Mouse (Mus musculus): ENCODE data around the gene Patl2. TPM values are rescaled to one million over a fixed set of nuclear protein-coding genes. Genes with fewer than 3 reads are reported as not detected.

Gene Patl2
- total and polyA plus RNA-seq, 3 experiments, result not detected

DNA sequence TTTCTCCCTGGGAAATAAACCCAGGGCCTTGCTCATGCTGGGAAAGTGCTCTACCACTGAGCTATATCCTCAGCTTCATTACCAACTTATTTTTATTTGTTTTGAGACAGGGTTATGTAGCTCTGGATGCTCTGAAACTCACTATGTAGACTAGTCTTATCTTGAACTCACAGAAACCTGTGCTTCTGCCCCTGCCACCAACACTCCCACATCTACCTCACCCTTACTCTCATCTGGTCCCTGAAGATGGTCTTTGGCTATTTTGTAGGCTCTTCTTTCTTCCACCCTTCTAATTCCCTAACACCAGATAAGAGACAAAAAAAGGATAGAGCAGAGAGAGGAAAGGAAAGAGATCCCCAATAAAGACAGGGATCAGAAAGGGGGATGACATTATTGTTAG is 37.7 kb upstream of the Patl2 start:
- peaks cover 0 to 8% of the 10 kb centered on the region in 2 experiments; a peak in 2 of 4 replicates for H3K4me1 ChIP-seq (ENCODE audit: control insufficient read depth in 1 of 2, insufficient read depth in 2 of 2)
- H3K9ac ChIP-seq (ENCODE audit: insufficient read depth, low read depth), result no peak overlapping the region
- H3K4me2 ChIP-seq (ENCODE audit: insufficient read depth, low read depth, poor library complexity, severe bottlenecking), result no peak overlapping the region
- H3K79me2 ChIP-seq (replicated peaks; ENCODE audit: control insufficient read depth, extremely low read depth, insufficient read depth, poor library complexity, severe bottlenecking), result no peaks in the 10 kb centered on the region
- H3K4me3 ChIP-seq (replicated peaks in 1 of 3; ENCODE audit: low read depth in 2 of 3, low read length in 2 of 3, poor library complexity in 1 of 3), result no peak overlapping the region
- TF ChIP-seq BHLHE40 (IDR thresholded peaks at IDR 0.05; ENCODE audit: low read depth, low read length) (no peak), RCOR1 (conservative IDR thresholded peaks at IDR 0.05; ENCODE audit: low read depth, low read length) (no peak), ZC3H11A (IDR thresholded peaks at IDR 0.05; ENCODE audit: low read depth, low read length) (no peak)
- H3K27ac ChIP-seq (ENCODE audit: insufficient read depth, low read depth), result no peak overlapping the region
- dilution Hi-C loops (cut with MboI; ENCODE audit: extremely low pct_ligation_motif_present, extremely low pct_unique_long_range_greater_than_20kb, low sequenced_read_pairs), result no loop called here
- H3K9me3 ChIP-seq (replicated peaks; ENCODE audit: low read length), result no peaks in the 10 kb centered on the region
- in situ Hi-C loops (cut with MboI; ENCODE audit: low pct_ligation_motif_present, low pct_unique_long_range_greater_than_20kb, low sequenced_read_pairs), result no loop called here
- H3K36me3 ChIP-seq (replicated peaks in 1 of 2; ENCODE audit: control insufficient read depth in 1 of 2, insufficient read depth in 1 of 2, low read length in 1 of 2), result no peaks in the 10 kb centered on the region
- DNase-seq (ENCODE audit: extremely low read depth), result no peak
- H3K27me3 ChIP-seq (replicated peaks), result no peaks in the 10 kb centered on the region

DNA sequence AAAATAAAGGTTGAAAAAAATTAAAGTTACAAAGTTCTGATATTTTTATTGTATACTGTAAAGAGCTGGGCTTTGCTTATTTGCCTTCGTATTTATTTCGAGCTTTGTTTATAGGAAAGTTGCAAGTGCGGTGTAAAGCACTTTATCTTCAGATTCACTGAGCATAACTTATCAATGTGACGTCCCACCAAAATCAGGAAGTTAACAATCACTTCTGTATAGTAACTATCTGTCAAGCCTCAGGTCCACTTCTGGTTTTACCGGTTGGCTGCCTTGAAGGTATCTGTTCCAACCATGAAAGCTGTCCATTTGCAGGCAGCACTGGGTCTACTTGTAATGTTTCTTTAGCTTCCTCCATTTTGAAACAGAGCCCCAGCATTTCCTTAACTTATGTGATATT is 36.3 kb upstream of the Patl2 start:
- H3K27ac ChIP-seq (ENCODE audit: insufficient read depth, low read depth), result no peak overlapping the region
- H3K9me3 ChIP-seq (replicated peaks; ENCODE audit: low read length), result no peaks in the 10 kb centered on the region
- no peaks in the 10 kb centered on the region for H3K36me3 ChIP-seq (replicated peaks in 1 of 2; ENCODE audit: control insufficient read depth in 1 of 2, insufficient read depth in 1 of 2, low read length in 1 of 2)
- dilution Hi-C loops (cut with MboI; ENCODE audit: extremely low pct_ligation_motif_present, extremely low pct_unique_long_range_greater_than_20kb, low sequenced_read_pairs) (no loop called here), in situ Hi-C loops (cut with MboI; ENCODE audit: low pct_ligation_motif_present, low pct_unique_long_range_greater_than_20kb, low sequenced_read_pairs) (no loop called here)
- no peak overlapping the region for H3K4me2 ChIP-seq (ENCODE audit: insufficient read depth, low read depth, poor library complexity, severe bottlenecking)
- DNase-seq (ENCODE audit: extremely low read depth), result peak; percentile 16
- no peak overlapping the region for H3K9ac ChIP-seq (ENCODE audit: insufficient read depth, low read depth)
- TF ChIP-seq MYC (IDR thresholded peaks at IDR 0.05; ENCODE audit: low read depth, low read length) (no peak), RAD21 (IDR thresholded peaks at IDR 0.05; ENCODE audit: low read depth, low read length) (no peak), ELF1 (IDR thresholded peaks at IDR 0.05; ENCODE audit: low read depth, low read length) (0 out of 2 replicates have a peak, but pooled peaks have one; percentile 20)
- no peak overlapping the region for H3K4me3 ChIP-seq (replicated peaks in 1 of 3; ENCODE audit: low read depth in 2 of 3, low read length in 2 of 3, poor library complexity in 1 of 3)
- H3K79me2 ChIP-seq (replicated peaks; ENCODE audit: control insufficient read depth, extremely low read depth, insufficient read depth, poor library complexity, severe bottlenecking), result no peaks in the 10 kb centered on the region
- peaks cover 0 to 8% of the 10 kb centered on the region in 2 experiments; a peak in 2 of 4 replicates for H3K4me1 ChIP-seq (ENCODE audit: control insufficient read depth in 1 of 2, insufficient read depth in 2 of 2)
- H3K27me3 ChIP-seq (replicated peaks), result no peaks in the 10 kb centered on the region

DNA sequence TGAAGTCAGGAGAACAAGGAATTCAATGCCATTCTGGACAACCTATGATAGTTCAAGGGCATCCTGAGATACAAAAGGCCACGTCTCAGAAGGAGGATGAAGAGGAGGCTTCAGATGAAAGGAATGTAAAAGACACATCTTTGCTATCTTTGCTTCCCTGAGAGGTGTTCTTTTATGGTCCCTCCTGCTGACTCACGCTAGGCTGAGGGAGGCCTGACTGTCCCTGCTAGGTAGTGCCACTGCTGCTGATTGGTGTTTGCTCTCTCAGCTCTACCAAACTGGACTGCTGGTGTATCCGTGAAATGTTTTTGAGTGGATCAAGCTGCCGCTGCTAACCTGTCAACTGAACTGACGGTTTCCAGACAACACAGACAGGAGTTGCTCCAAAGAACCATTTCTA is 35.8 kb upstream of the Patl2 start:
- H3K4me3 ChIP-seq (replicated peaks in 1 of 3; ENCODE audit: low read depth in 2 of 3, low read length in 2 of 3, poor library complexity in 1 of 3), result no peak overlapping the region

More for the DNA sequence above, 35.8 kb upstream of the Patl2 start:
- Histone ChIP-seq H3K79me2 (replicated peaks; ENCODE audit: control insufficient read depth, extremely low read depth, insufficient read depth, poor library complexity, severe bottlenecking) (no peaks in the 10 kb centered on the region), H3K27ac (ENCODE audit: insufficient read depth, low read depth) (no peak overlapping the region), H3K4me2 (ENCODE audit: insufficient read depth, low read depth, poor library complexity, severe bottlenecking) (no peak overlapping the region), H3K27me3 (replicated peaks) (no peaks in the 10 kb centered on the region), H3K36me3 (replicated peaks in 1 of 2; ENCODE audit: control insufficient read depth in 1 of 2, insufficient read depth in 1 of 2, low read length in 1 of 2) (no peaks in the 10 kb centered on the region), H3K9ac (ENCODE audit: insufficient read depth, low read depth) (no peak overlapping the region), H3K9me3 (replicated peaks; ENCODE audit: low read length) (no peaks in the 10 kb centered on the region), H3K4me1 (ENCODE audit: control insufficient read depth in 1 of 2, insufficient read depth in 2 of 2) (peaks cover 0 to 8% of the 10 kb centered on the region in 2 experiments; a peak in 2 of 4 replicates)
- no peak for DNase-seq (ENCODE audit: extremely low read depth)
- dilution Hi-C loops (cut with MboI; ENCODE audit: extremely low pct_ligation_motif_present, extremely low pct_unique_long_range_greater_than_20kb, low sequenced_read_pairs) (no loop called here), in situ Hi-C loops (cut with MboI; ENCODE audit: low pct_ligation_motif_present, low pct_unique_long_range_greater_than_20kb, low sequenced_read_pairs) (no loop called here)
- TF ChIP-seq POLR2A (IDR thresholded peaks at IDR 0.05; ENCODE audit: low read depth, low read length), result no peak
- TF ChIP-seq ZC3H11A (IDR thresholded peaks at IDR 0.05; ENCODE audit: low read depth, low read length), result no peak
- no peak for TF ChIP-seq USF1 (IDR thresholded peaks at IDR 0.05; ENCODE audit: low read depth, low read length)
- no peak for TF ChIP-seq GABPA (IDR thresholded peaks at IDR 0.05; ENCODE audit: insufficient replicate concordance, low read depth, low read length)
- no peak for TF ChIP-seq JUN (IDR thresholded peaks at IDR 0.05; ENCODE audit: insufficient read depth, low read depth, low read length)
- TF ChIP-seq MAZ (IDR thresholded peaks at IDR 0.05; ENCODE audit: low read depth, low read length), result no peak
- no peak for TF ChIP-seq CHD1 (IDR thresholded peaks at IDR 0.05; ENCODE audit: low read depth, low read length)
- no peak for TF ChIP-seq ZMIZ1 (IDR thresholded peaks at IDR 0.05; ENCODE audit: low read depth, low read length)
- no peak for TF ChIP-seq MAFK (IDR thresholded peaks at IDR 0.05; ENCODE audit: insufficient replicate concordance, low read length)
- TF ChIP-seq TBP (conservative IDR thresholded peaks at IDR 0.05; ENCODE audit: low read depth, low read length), result no peak
- no peak for TF ChIP-seq MEF2A (IDR thresholded peaks at IDR 0.05; ENCODE audit: borderline replicate concordance, low read depth, low read length)
- no peak for TF ChIP-seq CHD2 (IDR thresholded peaks at IDR 0.05; ENCODE audit: low read length)
- TF ChIP-seq ETS1 (conservative IDR thresholded peaks at IDR 0.05; ENCODE audit: low read depth, low read length), result no peak
- no peak for TF ChIP-seq E2F4 (IDR thresholded peaks at IDR 0.05; ENCODE audit: insufficient replicate concordance, low read depth, low read length)
- no peak for TF ChIP-seq EP300 (IDR thresholded peaks at IDR 0.05; ENCODE audit: low read length)
- TF ChIP-seq MXI1 (IDR thresholded peaks at IDR 0.05; ENCODE audit: low read depth, low read length), result no peak
